Mouse (Mus musculus) kidney, postnatal 4 days (tissue): ENCODE data around the gene Kif3a.

ENCODE experiments used
- DNase-seq, 2 experiments: peaks; one replicate each; pipeline ENCODE4 v3.0.0; 2021; ENCODE audit warnings: mixed read lengths in 2 of 2

Kif3a gene

DNA sequence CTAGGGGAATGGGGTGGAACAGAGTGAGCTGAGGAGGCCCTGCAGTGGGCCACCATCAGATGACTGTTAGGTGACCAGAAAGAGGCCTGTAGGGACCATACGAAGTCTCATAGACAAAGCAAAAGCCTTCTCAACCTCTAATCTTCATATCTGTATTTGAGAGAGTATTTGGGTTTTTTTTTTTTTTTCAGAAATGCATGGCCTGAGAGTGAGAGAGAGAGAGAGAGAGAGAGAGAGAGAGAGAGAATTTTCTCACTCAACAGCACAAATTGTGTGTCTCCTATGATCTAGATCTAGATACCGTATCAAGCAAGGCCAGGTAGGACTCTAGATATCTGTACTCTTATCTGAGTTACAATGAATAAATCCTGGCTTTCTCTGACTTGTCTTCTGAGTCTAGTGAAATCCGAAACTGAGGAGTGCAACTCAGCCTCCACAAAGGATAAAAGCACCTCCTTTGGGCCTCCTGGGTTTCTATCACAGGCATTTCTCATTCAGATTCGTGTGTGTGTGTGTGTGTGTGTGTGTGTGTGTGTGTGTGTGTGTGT is 50.5 kb downstream of the Kif3a start:
- no peak for DNase-seq

DNA sequence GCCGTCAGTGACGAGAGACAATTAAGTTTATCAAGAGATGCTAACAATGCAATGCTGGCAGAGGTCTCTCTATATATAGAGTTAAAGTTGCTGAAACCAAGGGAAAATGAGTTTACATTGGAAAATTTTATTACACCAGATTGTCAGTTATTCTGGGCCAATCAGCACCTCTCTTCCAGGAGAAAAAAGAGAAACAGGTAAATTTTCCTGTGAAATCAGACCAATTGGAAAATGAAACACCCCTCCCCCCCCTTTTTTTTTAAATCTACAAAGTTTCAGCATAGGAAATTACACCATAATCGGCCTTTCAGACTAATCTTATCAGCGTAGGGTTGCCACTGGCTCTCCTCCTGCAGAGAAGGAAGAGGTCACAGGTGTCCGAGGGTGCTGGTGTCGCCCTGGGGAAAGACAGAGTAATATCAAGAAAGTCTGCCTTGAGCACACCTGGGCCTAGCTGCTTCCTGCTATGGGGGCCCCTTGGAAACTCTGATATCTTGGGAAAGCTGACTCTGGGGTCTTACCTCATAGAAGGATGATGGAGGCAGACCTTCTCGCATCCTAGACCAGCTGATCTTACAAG is 51.5 kb downstream of the Kif3a start, which contains the start of gene Il4:
Gene Il4 (minus strand): TSS at position 51 of the 580 bp plus-strand sequence.
- DNase-seq = no peak

DNA sequence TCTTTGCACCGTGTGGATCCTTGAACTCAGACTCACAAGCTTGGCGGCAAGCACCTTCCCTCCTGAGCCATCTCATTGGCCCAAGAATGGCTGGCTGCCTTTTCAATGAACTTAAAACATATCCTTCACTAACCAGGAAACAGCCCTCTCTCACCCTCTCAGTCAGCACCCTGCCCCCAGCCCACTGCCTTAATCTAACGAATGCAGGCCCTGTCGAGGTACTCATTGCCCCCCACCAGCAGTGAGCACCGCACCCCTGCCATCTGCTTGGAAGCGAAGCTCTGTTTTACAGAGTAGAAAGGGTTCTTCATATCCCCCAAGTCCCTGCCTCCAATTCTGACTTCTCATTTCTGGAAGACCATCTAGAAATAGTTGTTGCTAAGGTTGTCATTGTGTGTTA is 52.2 kb downstream of the Kif3a start:
- DNase-seq = no peak

DNA sequence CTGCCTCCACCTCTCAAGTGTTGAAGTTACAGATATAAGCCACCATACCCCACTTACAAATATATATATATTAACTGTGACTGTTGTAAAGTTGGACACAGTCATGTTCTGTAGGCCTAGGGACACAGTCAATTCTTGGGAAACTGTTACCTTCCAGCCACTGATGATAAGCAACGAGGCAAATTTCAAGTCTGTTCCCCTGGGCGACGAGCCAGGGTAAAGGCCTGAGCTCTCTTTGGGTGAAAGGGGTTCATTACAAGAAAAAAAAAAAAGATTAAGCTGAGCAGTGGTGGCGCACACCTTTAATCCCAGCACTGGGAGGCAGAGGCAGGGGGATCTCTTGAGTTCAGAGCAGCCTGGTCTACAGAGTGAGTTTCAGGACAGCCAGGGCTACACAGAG is 52.9 kb downstream of the Kif3a start:
- no peak for DNase-seq

DNA sequence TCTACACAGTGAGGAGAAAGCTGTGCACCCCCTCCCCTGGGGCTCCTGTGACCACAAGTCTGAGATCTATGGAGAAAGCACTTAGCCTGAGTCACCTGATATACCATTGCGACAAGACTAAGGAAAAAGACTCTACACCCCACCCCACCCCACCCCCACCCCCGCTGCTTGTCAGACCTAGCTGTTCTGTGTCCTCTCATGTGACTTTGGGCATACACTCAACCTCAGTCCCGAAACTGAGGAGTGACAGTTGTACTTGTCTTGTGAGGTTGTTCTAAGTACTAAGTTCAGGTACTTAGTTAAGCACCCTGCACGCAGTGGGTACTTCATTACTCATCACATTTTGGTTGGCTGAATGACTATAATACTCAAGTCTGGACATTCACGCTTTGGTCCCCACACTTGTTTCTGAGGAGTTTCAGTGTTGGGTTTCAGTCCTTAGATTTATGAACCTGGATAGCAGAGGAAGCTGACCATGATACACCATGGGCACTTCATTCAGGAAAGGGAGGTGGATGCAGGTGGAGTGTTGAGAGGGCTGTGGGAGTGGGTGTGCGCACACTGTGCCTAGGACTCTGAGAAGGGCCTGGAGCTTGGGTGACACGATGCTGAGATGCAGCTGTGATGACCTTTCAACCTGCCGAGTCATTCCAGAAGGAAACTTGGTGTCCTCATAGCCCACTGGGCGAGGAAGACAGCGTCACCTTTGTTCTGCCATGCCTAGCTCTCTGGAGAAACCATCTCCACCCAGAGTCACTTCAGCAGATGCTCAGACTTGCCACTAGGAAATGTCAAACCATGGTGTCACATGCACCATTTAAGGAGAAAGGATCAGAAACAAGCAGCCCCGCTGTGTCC is 54.6 kb downstream of the Kif3a start:
- DNase-seq = no peak

DNA sequence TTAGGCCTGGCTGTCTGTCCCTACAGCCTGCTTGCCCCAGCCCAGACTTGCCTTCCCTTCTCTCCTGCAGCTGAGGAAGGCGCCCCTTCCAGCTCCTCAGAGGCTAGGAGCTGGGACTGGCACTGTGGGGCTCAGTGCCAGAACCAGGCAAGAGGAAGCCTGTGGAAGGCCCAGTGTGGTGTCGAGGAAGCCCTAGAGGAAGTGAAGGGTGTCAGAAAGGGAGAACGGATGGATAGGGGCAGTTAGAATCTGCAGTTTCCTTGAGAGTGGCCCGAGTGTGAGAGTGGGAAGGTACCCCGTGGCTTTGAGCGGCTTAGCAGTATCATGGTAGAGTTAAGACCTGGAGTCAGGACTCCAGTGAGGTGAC is 55.2 kb downstream of the Kif3a start:
- no peak for DNase-seq

DNA sequence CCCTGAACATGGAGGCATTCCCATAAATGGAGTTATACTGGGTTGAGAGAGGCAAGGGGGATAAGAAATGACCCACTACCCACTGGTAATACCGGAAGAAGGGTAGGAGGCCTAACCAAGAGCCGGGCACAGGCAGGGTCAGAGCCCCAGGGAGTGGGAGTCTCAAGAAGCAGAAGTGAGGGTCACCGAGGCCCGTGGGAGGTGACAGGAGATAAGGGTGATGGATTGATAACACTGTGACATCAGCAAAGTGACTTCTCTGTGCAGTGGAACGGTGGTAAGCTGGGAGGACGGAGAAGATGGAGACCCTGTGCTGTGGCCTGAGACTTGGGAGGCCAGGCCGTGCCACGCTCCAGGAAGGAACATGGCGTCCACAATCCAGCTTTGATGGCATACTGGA is 56.4 kb downstream of the Kif3a start:
- no peak for DNase-seq

DNA sequence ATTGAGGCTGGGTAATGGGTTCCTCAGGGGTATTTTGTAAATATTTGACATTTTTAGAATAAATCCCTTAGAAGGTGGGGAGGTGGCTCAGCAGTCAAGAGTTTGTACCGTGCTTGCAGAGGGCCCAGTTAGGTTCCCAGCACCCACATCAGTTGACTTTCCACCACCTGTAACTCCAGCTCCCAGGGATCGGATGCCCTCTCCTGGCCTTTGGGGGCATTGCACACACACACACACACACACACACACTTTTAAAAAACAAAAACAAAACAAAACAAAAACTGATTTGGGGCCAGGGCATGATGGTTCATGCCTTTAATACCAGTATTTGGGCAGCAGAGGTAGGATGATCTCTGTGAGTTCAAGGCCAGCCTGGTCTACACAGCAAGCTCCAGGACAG is 56.9 kb downstream of the Kif3a start:
- DNase-seq = no peak

DNA sequence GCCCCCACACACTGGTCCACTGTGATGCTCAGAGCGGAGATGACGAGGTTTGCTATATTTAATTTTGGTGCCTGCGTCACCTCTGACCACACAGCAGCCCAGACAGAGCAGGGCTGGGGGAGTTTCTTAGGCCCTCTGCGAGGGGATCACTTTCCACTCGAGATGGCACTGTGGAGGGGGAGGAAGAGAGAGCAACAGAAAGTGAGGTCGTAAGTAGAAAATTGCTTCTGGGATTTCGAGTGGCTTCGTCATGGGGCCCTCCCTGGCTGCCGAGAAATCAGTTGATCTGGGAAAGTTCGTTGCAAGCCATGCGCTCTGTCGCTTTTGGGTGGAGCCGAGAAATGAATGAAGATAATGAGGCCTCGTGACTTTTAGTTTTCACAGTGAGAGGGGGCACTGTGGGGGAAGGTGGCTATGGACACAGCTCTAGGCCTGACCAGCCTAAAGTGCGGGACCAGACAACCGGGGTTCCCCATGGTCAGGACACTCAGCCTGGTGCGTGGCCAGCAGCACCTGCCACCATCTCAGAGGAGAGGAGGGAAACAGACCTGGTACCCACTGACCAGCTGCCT is 59.7 kb downstream of the Kif3a start:
- no peak for DNase-seq

DNA sequence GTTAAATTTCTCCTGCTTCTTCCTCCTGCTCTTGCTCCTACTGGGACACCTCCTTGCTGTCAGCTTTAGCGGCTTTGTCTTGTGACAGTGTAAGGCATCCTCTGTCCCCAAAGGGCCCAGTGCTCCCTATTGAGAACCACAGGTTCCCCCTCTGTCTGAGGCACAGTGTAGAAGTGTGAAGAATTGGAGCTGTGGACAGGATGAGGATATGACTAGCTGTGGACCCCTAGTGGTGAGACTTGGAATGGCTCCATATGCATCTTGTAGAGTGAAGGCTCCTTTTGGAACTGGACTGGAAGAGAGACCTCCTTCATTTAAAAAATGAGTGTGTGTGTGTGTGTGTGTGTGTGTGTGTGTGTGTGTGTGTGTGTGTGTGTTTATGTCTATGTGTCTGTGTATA is 60.7 kb downstream of the Kif3a start:
- peak; percentile 82 to 86 for DNase-seq

DNA sequence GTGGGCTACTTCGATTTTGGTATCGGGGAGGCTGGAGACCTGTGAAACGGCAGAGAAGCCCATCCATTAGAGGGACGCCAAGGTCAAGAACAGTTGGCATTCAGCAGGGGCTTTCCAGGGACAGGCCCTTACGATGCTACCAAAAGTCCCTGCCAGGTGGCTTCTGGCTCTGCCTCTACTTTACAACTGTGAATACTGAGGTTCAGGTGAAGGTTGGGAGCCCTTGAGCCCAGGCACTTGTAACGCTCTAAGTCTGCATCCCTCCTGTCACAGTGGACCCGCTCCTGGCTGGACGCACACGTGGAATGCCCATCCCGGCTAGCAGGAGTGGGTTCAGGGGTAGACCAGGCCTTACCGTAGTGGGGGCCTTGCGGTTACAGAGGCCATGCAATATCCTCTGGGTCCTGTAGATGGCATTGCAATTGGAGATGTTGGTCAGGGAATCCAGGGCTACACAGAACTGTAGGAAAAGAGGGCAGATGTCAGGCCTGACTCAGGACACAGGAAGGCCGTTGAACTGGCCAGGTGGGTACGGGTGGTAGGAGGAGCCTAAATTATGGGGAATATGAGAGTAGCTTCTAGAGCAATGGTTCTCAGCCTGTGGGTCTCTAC is 65.0 kb downstream of the Kif3a start:
- peak; percentile 36 to 49 for DNase-seq

DNA sequence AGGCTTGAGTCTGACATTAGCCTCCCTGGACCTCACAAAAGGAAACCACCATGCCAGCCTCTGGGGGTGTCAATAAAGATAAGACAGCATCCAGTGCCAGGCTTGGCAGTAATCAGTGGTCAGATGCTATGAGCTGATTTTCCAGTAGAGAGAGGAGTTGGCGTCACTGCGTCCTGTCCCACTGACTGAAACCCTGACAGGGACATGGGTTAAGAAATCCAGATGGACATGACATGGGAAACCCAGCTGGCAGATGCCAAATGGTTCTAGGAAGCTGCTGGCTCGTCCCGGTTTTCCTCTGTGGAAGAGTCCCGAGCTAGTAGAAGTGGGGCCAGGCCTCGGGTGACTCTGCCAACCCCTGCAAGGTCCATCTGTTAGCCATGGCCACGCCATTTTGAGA is 66.5 kb downstream of the Kif3a start:
- no peak for DNase-seq

DNA sequence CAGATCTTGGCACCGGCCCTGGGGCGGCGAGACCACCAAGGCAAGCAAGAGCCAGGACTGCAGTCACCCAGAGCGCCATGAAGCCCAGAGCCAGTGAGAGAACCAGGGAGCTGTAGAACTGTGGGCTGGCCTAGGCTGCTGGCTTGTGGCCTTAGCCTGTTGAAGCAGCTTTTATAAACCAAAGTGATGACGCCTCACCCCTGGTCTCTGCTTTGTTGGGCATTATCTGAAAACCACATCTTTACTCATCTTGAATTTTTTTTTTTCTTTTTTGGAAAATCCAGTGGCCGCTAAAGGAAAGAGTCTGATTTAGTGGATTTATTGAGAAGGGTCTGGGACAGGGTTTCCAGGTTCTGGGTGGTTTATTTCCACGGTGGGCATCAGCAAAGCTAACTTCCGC is 67.4 kb downstream of the Kif3a start, which contains the start of gene Il13:
Gene Il13 (minus strand): TSS at position 147 of the 400 bp plus-strand sequence.
- no peak for DNase-seq

DNA sequence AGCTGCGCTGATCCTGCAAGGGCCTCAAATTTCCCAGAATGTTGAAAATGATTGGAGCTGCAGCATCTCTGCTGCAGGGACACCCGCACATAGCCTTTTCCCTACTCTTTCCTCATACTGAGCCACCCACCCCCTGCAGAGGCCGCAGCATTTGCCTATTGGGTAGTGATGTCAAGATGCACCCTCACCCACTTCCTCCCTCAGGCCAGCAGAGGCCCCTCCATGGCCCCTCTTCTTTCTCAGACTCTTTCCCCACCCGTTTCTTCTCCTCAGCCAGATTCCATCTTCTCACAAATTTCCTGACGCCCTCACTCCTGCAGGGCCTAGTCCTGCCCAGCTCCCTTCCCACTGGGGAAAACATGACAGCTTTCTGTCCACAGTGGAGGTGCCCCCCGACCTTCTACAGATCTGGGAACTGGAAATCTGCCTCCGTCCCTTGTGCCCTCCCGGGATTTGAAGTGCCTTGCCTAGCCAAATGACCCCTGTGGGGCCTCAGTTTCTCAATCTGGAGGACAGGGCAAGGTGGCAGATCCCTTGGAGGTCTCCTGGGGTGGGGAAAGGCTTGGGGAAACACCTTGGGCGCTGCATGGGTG is 68.5 kb downstream of the Kif3a start:
- DNase-seq = no peak

DNA sequence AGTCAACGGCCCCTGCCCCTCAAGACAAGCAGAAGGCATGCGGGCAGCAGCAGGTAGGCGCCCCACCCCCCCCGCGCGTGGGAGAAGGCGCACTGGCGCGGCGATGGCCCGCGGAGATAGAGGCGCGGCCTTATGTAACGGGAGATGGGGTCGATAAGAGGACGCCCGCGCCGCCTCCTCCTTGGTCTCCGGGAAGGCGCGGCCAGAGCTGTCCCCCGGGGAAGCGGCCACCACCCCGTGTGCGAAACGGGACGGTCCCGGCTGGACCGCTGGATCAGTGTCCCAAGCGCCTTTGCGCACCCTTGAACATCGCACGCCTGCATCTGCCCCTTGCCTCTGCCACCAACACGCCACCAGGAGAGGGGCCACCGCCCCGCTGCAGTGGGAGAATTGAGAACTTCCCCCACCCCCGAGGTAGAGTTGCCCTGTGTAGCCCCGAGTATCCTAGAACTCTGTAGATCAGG is 69.0 kb downstream of the Kif3a start:
- peak; percentile 50 to 54 for DNase-seq

DNA sequence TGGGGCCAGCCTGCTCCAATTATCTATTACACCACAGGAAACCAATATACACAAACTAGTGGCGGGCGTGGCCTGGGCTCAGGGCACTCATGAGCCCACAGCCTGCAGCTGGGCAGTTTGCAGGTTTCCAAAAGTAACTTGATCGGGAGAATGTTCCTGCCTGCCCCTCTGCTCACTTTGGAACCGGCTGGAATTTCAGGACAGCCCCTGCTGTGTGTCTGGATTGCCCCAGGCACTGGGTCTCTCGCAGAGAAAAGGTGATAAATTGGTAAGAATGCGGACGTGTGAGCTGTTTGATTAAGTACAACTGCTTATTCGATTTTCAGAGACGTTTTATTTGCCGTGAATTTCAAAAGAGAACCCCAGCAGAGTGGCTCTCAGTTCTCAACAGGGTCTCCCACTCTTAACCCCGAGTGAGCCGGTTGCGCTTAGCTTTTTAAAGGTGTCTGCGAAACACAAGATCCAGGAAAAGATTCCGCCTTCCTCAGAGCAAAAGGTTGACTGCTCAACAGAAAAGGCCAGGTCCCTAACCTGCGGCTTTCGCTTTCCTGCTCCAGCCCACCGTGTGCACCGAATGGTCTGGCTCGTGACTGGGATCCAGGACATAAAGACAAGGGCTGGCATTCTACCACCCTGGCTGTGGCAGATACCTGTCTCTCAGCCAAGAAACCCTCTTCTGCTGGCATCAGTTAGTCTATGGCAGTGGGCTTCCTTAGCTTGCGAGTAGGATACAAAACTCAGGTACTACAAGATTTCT is 70.0 kb downstream of the Kif3a start:
- DNase-seq = no peak

DNA sequence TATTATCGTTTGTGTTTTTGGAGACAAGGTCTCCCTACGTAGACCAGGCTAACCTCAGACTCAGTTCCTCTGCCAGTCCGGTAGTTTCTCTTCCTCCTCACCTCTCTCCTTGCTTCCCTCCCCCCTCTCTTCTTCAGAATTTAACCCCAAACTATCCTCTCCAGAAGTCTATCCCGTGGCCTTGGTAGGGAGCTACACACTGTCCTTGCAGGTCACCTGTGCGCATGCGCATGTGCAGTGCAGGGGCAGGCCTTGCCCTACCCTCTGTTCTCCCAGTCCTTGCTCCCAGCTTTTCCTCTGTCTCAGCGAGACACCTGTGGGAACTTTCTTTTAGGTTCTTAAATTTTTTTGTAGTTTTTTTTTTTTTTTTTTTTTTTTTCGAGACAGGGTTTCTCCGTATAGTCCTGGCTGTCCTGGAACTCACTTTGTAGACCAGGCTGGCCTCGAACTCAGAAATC is 70.7 kb downstream of the Kif3a start:
- DNase-seq = no peak

DNA sequence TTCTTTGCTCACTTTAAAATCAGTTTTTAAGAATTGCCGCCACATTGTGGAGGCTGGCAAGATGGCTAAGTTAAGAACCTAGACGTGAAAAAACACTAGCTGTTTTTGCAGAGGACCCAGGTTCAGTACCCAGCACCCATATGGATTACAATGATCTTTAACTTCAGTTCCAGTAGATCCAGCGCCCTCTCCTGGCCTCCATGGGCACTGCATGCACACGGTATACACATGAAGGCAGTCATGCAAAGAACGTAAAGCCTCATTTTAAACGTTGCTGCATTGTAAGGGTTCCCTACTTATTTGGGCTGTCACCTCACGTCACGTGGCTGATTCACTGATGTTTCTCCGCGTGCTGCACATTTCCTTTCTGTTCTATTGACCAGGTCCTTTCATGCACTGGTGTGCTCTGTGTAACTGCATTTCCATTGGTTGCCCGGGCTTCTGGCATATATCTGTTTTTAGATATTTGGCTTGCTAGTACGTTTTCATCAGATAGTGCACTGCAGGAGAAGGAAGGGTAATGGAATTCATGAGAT is 75.6 kb downstream of the Kif3a start:
- peak in 1 of 2 experiments; percentile 27 for DNase-seq

DNA sequence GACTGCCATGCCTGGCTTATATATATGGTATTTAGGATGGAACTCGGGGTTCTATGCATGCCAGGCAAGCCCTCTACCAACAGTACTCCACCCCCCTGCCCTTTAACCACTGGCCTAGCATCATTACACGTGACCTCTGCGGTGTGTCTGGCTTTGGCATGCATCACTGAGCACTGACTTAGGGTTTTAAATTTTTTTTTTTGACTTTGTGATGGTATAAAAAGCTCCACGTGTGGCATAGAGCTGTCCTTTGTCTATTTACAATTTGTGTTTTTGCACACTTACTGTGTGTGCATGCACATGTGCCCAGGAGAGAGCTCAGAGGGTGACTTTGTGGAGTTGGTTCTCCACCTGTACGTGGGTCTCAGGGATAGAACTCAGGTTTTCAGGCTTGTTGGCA is 76.8 kb downstream of the Kif3a start:
- DNase-seq = no peak

DNA sequence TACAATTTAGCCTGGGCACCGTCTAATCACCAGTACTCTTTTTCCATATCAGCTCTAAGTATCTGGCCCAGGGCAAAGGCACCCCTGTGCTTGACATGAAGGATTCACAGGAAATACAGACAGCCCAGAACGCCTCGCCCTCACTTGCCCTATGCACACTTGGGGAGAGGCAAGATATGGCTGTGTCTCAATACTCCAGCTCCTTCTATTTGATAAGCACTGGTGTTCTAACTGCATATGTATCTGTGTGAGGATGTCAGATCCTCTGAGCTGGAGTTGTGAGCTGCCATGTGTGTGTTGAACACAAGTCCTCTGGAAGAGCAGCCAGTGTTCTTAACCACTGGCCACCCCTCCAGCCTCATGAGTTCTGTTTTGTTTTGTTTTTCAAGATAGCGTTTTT is 84.3 kb downstream of the Kif3a start:
- no peak for DNase-seq
